Mouse (Mus musculus) cerebellum, adult 9-10 months (tissue): ENCODE results near the gene Efcab9.

Source experiments
- DNase-seq: peaks from one replicate; pipeline ENCODE4 v3.0.0; 2022

The Efcab9 gene

GRCm38 (mm10) chr11:32555103-32555689 lies 23.3 kb upstream of the Efcab9 start:
- DNase-seq, result no peak

GRCm38 (mm10) chr11:32554141-32555091 lies 22.5 kb upstream of the Efcab9 start:
- DNase-seq, result no peak

GRCm38 (mm10) chr11:32553311-32554140 lies 21.6 kb upstream of the Efcab9 start:
- no peak for DNase-seq

GRCm38 (mm10) chr11:32552401-32553090 lies 20.7 kb upstream of the Efcab9 start:
- no peak for DNase-seq

- no peak for DNase-seq
Measured at GRCm38 (mm10) chr11:32551579-32552297, 19.9 kb upstream of the Efcab9 start.

- no peak for DNase-seq
Measured at GRCm38 (mm10) chr11:32551056-32551455, 19.2 kb upstream of the Efcab9 start.

GRCm38 (mm10) chr11:32550102-32550501 lies 18.2 kb upstream of the Efcab9 start:
- no peak for DNase-seq

GRCm38 (mm10) chr11:32549236-32549635 lies 17.4 kb upstream of the Efcab9 start:
- DNase-seq, result peak; percentile 87

GRCm38 (mm10) chr11:32548240-32548639 lies 16.4 kb upstream of the Efcab9 start:
- DNase-seq, result no peak

GRCm38 (mm10) chr11:32547391-32547947 lies 15.6 kb upstream of the Efcab9 start:
- no peak for DNase-seq

GRCm38 (mm10) chr11:32546483-32546882 lies 14.6 kb upstream of the Efcab9 start:
- DNase-seq, result peak; percentile 89

GRCm38 (mm10) chr11:32545605-32546004 lies 13.7 kb upstream of the Efcab9 start:
- DNase-seq, result no peak

- no peak for DNase-seq
Measured at GRCm38 (mm10) chr11:32544497-32544896, 12.6 kb upstream of the Efcab9 start.

GRCm38 (mm10) chr11:32544041-32544440 lies 12.2 kb upstream of the Efcab9 start:
- DNase-seq, result no peak

GRCm38 (mm10) chr11:32542687-32543411 lies 11.0 kb upstream of the Efcab9 start:
- DNase-seq, result no peak

- DNase-seq, result no peak
Measured at GRCm38 (mm10) chr11:32542181-32542580, 10.3 kb upstream of the Efcab9 start.

- DNase-seq, result no peak
Measured at GRCm38 (mm10) chr11:32540463-32540862, 8.6 kb upstream of the Efcab9 start.

- DNase-seq, result no peak
Measured at GRCm38 (mm10) chr11:32539717-32540116, 7.8 kb upstream of the Efcab9 start.

GRCm38 (mm10) chr11:32538846-32539245 lies 7.0 kb upstream of the Efcab9 start:
- DNase-seq, result no peak

GRCm38 (mm10) chr11:32538435-32538834 lies 6.6 kb upstream of the Efcab9 start:
- DNase-seq, result no peak

GRCm38 (mm10) chr11:32536954-32537353 lies 5.1 kb upstream of the Efcab9 start:
- no peak for DNase-seq
